Mouse (Mus musculus) heart, postnatal 36 days (tissue): Measurements from ENCODE around the gene Smo. TPM values are rescaled to one million over a fixed set of nuclear protein-coding genes. Genes with fewer than 3 reads are reported as not detected.

ENCODE experiments used
- DNase-seq, 2 experiments: peaks; one replicate each; pipeline ENCODE4 v3.0.0; 2021 to 2022
- intact Hi-C: fragments of 180-260 bp; cut with DNase I; formaldehyde crosslinking; loops from one replicate; pipeline ENCODE4 v1.15.1; 2025
- total RNA-seq, 2 experiments: library from RNA; stranded (reverse); gene quantifications; 2 replicates each; pipeline ENCODE4 v1.2.3; 2021

Smo gene
- total RNA-seq = 10 to 100 TPM in 1 of 2 experiments, 1 to 10 TPM in 1; 9.0 to 10.0 TPM

DNA sequence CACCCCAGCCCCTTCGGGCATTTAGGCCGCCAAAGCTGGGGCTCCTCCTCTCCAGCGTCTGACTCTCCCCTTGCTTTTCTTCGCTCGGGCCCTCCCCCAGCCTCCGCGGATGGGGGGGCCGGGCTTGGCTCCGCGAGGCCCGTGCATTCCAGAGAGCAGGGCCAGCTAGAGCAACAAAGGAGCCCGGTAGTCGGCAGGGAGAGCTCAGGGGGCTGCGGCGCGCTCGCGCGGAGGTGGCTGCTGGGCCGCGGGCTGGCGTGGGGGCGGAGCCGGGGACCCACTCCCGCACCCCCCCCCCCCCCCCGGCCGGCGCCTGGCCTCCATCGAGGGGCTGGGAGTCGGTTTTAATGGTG is at the start of gene Smo:
Gene Smo, plus strand, starts transcription at position 168 of the 353 bp plus-strand sequence.
- intact Hi-C loops = loop anchor here (2.0 kb wide), 1 partner anchor 33 kb away; the partner anchor contains the start of gene Ahcyl2
- DNase-seq = peak; percentile 78 to 80

- intact Hi-C loops = no loop called here
- DNase-seq = no peak
These were observed 49.4 kb upstream of the Smo start for GRCm38 (mm10) chr6:29685952-29686351.

- intact Hi-C loops = no loop called here
- no peak for DNase-seq
These were observed 45.8 kb upstream of the Smo start for GRCm38 (mm10) chr6:29689458-29689857.

DNA sequence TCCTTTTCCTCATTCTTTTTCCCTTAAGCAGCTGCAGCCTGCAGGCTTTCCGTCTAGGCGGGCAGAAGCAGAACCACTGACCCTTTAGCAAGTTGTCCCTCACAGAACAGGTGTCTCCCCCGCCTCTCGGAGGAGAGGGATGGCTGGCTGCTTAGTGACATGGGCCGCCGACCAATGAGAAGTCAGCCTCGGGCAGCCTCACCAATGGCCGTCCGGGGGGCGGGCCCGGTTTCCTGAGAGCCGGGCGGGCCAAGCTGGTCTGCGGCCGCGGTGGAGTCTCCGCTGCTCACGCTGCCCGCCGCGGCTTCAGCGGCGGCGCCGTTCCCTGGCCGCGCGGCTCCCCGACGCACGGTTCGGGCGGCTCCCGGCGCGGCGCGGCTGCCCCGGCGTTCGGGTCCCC is 41.4 kb upstream of the Smo start, which contains the start of gene Tspan33:
Gene Tspan33, plus strand, starts transcription at position 270 of the 400 bp plus-strand sequence.
- intact Hi-C loops = no loop called here
- peak; percentile 90 to 92 for DNase-seq

GRCm38 (mm10) chr6:29694375-29695289 is 40.7 kb upstream of the Smo start:
- intact Hi-C loops = no loop called here

GRCm38 (mm10) chr6:29695290-29695674 is 40.0 kb upstream of the Smo start:
- DNase-seq = no peak
- intact Hi-C loops = no loop called here

More at GRCm38 (mm10) chr6:29694375-29695289, 40.7 kb upstream of the Smo start:
- no peak for DNase-seq

DNA sequence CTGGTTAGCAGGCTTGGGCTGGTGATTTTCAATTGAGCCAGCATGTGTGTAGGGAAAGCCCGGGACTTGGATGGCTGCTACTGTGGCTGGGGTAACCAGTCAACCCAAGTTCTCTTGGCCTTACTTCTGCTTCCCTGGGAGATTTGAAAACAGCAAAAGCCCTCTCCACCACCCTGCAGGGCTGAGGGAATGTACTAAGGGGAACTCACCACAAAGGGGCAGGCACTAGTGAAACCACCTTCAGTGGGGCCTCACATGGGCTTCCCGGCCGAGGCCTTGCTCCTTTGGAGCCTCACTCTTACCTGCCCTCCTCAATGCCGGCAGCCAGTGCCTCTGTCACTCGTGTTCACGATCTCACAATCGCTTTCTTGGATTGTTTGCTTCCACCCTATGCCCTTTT is 39.3 kb upstream of the Smo start:
- intact Hi-C loops = no loop called here
- no peak for DNase-seq

DNA sequence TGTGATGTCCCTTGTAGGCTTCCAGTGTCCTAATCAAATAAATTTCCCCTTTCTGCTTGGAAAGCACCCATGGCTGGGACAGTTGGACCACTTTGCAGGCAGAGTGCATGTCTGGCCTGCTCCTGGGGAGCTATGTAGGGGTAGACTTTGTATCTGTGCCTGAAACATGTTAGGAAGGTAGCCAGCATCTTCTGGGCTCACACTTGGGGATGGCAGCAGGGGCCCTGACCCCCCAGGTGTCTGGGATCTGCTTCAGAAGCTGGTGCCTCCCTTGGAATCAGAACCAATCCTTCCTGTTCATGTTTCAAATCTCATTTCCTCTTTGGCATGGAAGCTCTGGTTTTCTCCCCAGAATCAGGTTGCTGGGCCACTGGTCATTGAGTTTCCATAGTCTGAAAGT is 38.2 kb upstream of the Smo start:
- no peak for DNase-seq
- intact Hi-C loops = no loop called here

GRCm38 (mm10) chr6:29697548-29697947 is 37.8 kb upstream of the Smo start:
- intact Hi-C loops = no loop called here
- DNase-seq = no peak

GRCm38 (mm10) chr6:29699085-29699745 is 36.1 kb upstream of the Smo start:
- no peak for DNase-seq
- intact Hi-C loops = no loop called here

- intact Hi-C loops = no loop called here
- no peak for DNase-seq
These were observed 34.3 kb upstream of the Smo start for GRCm38 (mm10) chr6:29701051-29701450.

GRCm38 (mm10) chr6:29702126-29702525 is 33.2 kb upstream of the Smo start:
- DNase-seq = no peak
- intact Hi-C loops = no loop called here

DNA sequence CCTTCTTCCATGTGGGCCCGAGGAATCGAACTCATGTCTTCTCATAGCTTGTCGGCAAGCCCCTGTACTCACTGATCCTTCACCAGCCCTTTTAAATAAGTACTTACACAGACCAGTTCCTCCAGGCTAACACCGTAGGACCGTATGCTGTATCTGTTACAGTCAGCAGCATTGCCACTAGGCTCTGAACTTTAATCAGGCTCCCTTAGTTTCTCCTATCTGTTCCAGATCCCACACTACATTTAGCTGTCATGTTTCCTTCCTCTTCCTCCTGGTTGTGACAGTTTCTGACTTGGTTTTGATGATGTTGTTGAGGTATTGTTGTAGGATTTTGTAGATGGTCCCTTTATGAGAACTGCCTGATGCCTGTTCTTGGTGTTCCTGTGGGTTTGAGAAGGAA is 31.2 kb upstream of the Smo start:
- DNase-seq = no peak
- intact Hi-C loops = no loop called here

GRCm38 (mm10) chr6:29707902-29708301 is 27.4 kb upstream of the Smo start:
- intact Hi-C loops = no loop called here
- DNase-seq = no peak

- DNase-seq = no peak
- intact Hi-C loops = loop anchor here (10.0 kb wide), 1 partner anchor 373 kb away; no protein-coding TSS in a partner anchor
These were observed 24.0 kb upstream of the Smo start for GRCm38 (mm10) chr6:29711318-29711717.

DNA sequence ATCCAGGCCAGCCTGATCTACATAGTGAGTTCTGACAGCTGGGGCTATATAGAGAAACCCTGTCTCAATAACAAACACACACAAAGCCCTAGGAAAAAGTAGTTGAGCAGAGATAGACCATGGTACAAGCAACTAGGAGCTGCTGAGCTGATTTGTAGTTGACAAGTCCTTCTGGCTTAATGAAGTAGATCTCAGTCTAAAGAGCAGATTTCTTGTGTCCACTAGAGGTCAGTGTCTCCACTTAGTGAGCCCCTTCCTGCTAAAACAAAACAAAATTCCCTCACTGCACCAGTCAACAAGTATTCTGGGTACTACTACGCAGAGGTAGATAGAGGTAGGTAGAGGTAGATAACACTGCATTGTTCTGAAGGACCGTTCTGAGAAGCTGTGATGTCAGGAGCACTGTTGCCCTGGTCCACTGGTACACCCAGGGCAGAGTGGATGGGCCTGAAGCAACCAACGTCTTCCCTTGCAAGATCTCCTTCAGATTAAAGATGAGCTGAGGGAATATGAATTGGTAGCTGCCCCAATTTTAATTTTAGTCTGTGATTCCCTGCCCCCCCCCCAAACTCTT is 23.2 kb upstream of the Smo start:
- intact Hi-C loops = loop anchor here (1.0 to 10.0 kb wide), 3 partner anchors 46 to 373 kb away; no protein-coding TSS in a partner anchor
- peak in 1 of 2 experiments; percentile 34 for DNase-seq

DNA sequence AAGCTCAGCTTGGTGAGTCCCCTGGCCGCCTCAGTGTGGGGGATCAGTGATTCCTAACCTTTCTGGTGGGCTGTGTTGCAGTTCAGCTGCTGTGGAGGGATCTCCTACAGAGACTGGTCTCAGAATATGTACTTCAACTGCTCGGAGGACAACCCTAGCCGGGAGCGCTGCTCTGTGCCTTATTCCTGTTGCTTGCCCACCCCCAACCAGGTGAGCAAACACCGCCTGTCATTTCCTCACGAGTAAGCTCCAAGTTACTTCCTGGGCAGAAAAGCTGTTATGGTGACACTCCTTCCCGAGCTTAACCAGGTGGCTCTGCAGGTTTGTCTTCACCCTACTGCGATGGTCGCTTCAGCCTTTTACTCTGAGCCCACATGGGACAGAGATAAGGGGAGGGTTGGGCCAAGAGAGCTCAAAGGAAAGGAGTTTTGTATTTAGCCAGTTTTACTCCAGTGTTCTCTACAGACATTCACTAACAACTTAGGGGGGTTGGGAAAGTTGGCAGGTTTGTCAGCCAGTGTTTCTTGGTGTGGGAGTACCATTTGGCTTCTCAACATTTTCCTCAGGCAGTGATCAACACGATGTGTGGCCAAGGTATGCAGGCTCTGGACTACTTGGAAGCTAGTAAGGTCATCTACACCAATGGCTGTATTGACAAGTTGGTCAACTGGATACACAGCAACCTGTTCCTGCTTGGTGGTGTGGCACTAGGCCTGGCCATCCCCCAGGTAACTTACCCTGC is 18.5 kb upstream of the Smo start:
- intact Hi-C loops = loop anchor here (10.0 kb wide), 1 partner anchor 368 kb away; no protein-coding TSS in a partner anchor
- no peak for DNase-seq

DNA sequence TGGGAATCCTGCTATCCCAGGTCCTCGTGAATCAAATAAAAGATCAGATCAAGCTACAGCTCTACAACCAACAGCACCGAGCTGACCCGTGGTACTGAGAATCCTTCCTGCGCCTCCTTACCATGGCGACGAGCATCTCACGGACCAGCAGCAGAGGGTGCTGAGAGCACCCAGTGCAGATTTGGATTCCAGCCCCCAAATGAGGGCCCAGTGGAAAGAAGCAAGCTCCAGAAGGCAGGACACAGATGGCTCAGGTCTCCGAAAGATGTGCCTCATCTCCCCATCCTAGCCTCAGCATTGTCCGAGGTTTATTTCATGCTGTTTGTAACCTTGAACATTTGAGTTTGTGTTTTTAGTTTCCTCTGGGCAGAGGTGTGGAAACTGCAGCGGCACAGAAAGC is 17.8 kb upstream of the Smo start:
- no peak for DNase-seq
- intact Hi-C loops = loop anchor here (10.0 kb wide), 1 partner anchor 367 kb away; no protein-coding TSS in a partner anchor

DNA sequence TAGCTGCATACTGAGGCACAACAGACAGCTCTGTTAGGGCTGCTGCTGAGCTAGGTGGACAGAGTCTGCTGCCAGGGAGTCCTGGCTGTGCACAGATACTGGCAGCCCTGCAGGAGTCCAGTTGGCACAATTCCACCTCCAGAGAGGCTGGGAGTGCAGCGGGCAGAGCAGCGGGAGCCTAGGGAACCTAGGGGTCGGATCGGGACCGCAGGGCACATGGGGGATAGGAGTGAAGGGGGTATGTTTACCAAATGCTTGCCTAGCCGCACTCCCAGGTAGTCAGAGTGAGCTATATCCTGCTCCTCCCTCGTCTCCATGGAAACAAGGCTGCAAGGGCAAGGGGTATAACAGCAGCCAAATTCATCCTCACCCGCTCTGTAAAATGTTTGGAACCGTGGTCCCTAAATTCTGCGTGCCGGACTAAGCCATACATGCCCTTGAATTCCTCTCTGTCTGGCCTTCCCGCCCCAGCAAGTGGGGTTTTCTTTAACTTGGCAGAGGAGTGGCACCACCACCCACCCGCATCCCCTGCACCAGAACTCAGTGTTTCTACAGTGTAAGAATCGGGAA is 17.3 kb upstream of the Smo start:
- intact Hi-C loops = loop anchor here (10.0 kb wide), 1 partner anchor 367 kb away; no protein-coding TSS in a partner anchor
- peak; percentile 30 to 33 for DNase-seq

DNA sequence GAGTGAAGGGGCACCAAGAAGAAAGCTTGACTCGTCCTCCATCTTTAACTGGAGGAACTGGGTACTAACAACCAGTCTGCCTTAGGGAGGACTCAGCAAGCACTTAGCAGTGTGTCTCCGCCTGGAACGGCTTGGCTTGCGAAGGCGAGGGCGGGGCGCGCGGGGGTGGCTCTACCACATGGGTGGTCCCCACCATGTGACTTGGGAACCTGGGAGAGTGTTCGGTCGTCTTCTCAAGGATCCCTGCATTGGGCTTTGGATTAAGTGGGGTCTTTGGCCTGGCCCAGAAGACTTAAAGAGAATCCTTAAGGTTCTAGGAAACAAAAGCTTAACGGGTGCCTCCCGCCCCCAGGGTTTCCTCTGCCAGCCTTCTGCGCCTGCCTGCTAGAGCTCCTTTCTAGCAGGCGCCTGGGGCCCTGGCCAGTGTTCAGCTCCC is 16.4 kb upstream of the Smo start:
- intact Hi-C loops = loop anchor here (10.0 kb wide), 1 partner anchor 366 kb away; no protein-coding TSS in a partner anchor

More for the DNA sequence above, 16.4 kb upstream of the Smo start:
- DNase-seq = peak; percentile 51 to 62
